Mouse (Mus musculus) erythroblast, adult 5-6 weeks (primary cell): ENCODE data around the gene Dab2ip. TPM values are rescaled to one million over a fixed set of nuclear protein-coding genes. Genes with fewer than 3 reads are reported as not detected.

Experiments used
- ATAC-seq: replicated peaks from 2 replicates; pipeline ENCODE4 v1.8.0; 2016; ENCODE audit warnings: moderate number of reproducible peaks, mild to moderate bottlenecking, moderate TSS enrichment, inconsistent platforms; ENCODE audit not compliant: poor library complexity, low FRiP score, severe bottlenecking
- total RNA-seq, 2 experiments: library from RNA; stranded (forward) in 1 of 2; stranded (reverse) in 1 of 2; fragments of 150-400 nt in 1 of 2; fragments of 200-764, 138-1000 nt in 1 of 2; gene quantifications; 2 replicates each; pipeline versions ENCODE4 v1.2.3 to v1.2.4; 2015 to 2017; ENCODE audit warnings: low replicate concordance in 2 of 2

The Dab2ip gene
- total RNA-seq, 2 experiments from 2014 or later: 0.19 to 2.2 TPM

DNA sequence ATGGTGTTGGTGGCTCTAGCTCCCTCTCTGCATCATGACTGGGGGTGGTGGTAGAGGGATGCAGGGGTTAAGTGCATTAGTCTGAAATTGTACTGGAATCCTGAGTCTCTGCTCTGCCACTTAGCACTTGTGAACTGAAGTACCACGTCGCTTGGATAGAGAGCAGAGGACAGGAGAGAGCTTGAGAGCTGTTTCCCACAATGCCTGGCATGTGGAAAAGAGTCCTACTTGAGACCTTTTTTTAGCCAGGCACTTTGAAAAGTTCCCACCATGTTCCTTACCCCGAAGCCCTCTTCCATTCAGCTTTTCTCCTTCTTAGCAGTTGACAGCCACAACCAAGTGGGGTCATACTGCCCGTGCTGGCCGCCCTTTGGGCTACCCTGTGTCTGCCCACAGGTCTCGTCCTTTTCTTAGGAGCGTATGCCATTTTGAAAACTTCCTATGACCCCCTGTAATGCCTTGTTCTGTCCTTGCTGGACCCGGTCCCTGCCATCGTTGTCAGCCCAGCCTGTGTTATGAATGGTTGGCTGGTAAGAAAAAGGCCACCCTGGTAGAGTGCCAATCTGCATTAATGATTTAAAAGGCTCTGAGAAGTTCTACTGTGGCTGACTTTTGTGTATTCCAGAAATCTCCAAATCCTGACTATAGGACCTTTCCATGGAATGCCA is 34.8 kb downstream of the Dab2ip start:
- no peak for ATAC-seq

DNA sequence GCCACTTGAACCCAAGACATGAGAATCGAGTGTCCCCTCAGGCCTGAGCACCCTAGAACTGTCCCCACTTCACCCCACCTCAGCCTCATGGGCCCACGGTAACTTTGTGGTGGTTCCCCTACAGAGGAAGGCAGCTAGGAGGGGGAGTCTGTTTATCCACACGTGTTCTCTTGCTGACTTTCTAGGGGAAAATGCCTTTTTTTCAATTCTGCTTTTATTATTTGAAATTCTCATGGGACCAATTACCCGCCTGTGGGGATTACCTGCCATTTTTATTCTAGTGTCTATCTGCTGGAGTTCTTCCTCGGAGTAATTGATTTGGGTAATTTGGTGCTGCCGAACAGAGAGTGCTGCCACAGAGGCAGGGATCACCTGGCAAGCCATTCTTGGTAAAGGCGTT is 35.8 kb downstream of the Dab2ip start:
- ATAC-seq: no peak

DNA sequence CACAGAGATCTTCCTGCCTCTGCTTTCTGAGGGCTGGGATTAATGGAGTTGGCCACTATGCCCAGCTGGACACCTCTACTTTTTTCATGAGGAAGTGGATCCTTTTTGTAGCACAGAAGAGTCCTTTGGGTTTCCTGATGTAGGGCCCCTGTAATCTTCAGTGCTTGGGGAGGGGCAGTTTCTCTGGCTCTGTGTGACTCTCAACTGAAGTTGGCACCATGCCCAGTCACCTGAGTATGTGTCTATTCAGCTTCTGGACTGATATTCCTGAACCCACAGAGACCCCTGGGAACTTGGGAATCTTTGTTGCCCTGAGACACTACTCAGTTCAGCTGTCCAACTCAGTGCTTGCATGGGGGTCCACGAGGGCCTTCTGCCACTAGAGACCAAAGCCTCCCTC is 37.0 kb downstream of the Dab2ip start:
- ATAC-seq: no peak

DNA sequence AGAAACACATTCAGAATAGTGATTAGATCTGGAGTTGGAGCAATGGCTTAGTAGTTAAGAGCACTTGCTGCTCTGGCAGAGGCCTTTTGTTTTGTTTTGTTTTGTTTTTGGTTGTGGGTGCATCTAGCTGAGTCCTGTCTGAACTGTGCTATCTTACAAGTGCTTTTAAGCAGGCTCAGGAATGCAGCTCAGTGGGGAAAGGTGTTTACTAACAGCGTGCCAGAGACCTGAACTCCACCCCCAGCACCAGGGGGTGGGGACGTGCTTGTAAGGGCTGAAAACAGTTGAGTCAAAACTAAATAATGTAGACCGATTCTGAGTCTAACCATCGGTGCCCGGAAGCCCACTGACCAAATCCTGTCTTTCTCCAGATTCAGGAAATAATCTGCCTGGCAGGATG is 37.7 kb downstream of the Dab2ip start:
- no peak for ATAC-seq

DNA sequence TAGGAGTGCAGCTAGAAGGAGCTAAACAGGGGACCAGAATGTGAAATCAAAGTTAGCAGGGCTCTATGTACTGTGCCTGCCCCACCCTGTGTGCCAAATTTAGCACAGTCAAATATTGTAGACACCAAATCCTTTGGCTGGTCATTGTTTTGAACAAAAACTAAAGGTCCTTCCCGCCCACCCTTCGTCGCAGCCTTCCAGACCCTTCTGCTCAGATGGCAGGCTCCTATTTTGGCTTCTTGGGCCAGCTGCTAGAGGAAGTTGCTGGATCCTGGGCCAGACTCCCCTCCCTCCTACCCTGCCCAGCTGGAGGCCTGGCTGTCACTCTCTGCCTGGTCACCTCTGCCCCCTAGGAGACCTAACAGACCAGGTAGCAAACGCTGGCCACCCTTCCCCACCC is 38.7 kb downstream of the Dab2ip start:
- no peak for ATAC-seq

DNA sequence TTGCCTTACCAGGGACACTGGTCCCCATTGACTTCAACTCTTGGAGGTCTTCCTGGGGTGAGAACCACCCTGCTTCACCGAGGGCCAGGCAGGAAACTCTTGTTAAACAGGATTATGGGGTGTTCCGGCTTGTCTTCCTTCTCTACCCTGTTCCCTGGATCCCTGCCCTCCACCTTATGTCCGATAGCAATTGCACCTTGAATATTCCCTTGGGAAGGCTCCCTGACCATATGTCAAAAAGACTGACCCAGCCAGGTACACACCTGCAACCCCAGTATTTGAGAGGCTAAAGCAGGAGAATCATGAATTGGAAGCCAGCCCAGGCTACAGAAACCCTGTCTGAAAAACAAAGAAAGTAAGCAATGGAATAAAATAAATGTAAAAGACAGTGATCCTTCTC is 40.8 kb downstream of the Dab2ip start:
- no peak for ATAC-seq

DNA sequence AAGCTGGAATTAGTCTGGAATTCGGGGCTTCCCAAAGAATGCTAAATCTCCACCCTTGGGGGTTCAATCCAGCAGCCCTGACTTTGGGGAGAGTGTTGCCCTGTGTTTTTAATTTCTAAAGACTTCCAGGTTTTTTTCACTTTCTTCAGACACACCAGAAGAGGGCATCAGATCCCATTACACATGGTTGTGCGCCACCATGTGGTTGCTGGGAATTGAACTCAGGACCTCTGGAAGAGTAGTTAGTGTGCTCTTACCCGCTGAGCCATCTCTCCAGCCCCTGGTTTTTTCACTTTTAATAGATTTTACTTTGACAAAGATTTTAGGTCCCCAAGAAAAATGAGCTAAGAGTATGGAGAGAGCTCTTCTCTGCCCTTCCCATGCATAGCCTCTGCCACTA is 43.6 kb downstream of the Dab2ip start:
- ATAC-seq: no peak

DNA sequence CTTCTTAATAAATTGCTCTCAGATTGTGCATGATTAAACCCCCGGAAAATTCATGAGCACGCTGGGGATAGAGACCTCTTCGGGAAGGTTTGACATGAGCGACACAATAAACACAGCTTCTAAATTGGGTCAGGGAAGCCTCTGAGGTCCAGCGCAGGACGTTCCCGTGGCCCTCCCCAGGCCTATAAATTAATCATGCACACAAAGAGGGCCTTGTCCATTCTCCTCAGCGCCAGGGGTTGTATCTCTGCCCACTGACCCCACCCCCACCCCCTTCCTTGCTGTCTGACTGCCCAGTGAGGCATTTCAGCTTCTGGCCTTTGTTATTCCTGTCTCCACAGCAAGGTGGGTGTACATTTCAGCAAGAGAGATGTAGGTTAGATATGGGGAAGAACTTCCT is 49.4 kb downstream of the Dab2ip start:
- no peak for ATAC-seq

DNA sequence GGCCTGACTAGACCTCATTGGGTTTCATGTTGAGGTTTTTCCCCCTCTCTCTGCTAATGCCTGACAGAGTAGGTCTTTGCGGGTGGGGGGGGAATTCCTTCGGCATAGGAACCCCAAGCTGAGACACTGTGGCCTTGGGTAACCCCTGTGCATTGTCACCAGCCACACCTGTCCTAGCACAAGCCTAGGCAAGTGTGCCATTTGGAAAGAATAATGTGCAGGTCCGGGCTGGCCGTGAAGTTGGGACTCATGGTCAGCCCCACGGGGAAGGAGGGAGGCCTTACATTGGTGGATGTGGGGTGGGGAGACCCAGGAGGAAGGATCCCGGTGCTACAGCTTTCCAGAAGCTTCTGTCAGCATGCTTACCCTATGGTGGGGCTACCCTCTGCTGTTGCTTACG is 50.8 kb downstream of the Dab2ip start:
- no peak for ATAC-seq

DNA sequence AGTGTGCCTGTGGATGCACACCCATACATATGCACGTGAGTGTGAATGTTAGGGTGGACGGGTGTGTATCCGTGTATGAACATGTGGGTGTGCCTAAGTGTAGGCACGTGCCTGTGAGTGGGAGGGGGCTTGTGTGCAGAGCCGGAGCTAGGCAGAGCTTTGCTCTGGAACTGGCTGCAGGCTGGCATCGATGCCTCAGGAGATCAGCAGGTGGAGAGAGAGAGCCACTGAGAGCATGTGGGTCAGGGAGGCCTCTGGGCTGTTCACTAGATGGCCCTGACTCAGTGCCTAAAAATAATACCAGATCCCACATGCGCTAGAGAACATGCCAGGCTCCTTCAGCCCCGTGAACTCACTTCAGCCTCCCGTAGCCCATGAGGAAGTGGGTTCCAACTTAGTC is 51.3 kb downstream of the Dab2ip start:
- no peak for ATAC-seq

DNA sequence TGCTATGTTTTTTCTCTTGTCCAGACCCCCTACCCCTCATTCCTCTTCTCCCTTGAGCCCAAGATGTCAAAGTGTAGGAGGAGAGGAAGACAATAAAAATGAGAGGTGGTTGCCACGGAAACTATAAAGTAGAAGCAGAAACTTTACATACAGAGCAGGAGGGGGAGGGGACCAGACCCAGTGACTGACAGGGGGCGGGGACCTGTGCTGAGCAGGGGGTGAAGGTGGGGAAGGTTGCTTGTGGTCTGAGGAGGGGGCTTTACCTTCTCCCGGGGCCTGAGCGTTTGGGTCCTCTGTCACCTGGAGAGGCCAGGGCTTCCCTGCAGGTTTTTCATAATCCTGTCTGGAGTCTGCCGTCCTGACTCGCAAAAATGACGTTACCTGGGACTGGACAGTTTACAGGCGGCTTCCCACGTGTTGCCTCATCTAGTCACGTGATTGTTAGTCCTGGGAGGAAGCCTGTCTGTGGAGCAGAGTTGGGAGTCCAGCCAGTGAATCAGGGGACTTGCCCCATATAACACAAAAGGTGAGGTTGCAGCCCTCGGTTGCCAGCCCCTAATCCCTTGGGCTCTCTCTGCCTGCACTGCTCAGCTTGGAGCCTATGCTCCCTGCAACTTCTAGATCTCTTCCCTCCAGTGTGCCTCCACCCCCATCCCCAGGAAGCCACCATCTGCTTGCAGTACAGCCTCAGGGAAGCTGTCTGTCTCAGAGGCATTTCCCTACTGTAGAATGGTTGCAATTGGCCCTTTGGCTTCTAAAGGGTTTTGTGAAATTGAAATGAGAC is 52.3 kb downstream of the Dab2ip start:
- ATAC-seq: no peak

DNA sequence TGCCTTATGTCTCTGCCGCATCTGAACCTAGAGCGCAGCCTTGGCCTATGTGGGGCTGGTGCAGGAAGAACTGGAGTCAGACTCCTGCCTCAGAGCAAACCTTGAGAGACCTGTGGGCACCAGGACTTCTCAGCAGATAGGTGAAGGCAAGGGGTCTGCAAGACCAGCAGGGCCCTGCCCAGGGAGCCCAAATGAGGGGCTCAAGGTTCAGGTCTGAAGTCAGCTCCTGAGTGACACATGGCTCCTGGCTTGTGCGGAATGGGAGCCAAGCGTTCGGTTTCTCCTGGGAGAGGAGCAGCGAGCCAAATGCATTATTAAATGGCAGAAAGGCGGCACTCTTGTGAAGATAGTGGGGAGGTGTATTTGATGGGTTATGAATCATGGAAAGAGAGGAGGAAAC is 52.9 kb downstream of the Dab2ip start:
- ATAC-seq: no peak

DNA sequence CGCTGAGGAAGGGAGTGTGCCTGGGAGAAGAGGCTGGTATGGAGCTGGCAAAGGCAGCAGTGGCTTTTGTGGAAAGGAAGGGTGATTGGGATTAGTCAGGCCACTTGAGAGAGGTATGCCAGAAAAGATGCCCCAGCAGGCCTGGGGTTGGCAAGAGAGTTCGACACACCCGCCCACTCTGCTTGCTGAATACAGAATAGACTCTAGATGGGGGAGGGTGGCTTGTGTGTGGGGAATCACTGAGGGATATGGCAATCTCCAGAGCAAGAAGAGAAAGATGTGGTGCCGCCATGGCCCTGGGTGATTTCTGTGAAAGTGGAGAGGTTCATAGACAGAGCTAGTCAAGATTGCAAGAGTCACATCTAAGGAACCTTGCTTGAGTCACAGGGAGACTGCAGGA is 53.6 kb downstream of the Dab2ip start:
- no peak for ATAC-seq

DNA sequence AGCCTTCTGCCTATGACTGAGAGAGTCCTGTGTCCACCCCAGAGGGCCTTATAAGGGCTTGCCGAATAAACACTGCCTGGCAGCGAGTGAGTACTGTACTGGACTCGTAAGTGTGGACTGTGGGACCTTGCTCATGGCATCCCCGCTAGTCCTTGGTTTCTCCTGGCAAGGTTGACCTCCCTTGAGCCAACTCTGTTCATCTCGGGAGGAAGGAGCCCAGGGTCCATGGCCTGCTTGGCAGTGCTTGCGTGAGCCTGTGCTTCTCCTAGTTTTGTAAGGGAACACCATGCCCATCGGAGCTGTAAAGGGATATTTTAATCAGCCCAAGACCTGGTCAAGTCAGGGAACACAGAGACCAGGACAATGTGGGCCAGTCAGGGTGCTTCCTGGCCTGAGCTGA is 54.2 kb downstream of the Dab2ip start:
- ATAC-seq: no peak

DNA sequence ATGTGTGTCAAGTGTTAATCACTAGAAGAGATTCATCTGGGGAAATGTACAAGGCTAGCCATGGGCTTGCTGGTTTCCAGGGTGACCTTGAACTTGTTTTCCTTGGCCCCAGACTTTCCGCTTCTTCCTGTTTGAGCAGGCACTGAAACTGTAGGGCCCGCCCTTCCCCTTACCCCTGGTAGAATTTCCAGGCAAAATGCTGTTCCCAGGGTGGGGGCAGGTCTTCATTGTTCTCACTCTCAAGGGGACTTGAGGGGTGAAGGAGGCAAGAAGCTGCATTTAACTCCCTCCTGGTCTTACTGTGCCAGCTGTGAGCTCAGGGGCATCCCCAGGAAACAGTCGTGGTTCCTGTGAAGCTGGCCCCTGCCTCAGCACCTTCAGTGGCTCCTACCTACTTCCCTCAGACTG is 55.9 kb downstream of the Dab2ip start:
- ATAC-seq: no peak

DNA sequence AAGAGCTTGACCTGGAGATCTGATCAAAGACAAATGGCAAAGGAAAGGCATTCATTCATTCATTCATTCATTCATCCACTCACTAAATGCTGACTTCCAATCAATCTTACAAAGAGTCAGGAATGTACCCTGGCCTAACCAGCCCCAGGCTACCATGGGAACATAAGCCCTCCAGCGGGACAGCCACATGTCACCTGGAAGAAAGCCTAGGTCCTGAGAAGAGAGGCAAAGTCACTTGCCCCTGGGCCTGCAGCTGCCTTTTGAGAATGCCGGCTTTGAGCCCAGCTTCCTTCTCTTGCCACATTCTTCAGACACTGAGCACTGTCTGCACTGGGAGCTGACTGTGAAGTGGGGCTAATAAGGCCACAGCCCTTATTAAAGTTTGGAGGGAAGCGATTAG is 56.3 kb downstream of the Dab2ip start:
- no peak for ATAC-seq

DNA sequence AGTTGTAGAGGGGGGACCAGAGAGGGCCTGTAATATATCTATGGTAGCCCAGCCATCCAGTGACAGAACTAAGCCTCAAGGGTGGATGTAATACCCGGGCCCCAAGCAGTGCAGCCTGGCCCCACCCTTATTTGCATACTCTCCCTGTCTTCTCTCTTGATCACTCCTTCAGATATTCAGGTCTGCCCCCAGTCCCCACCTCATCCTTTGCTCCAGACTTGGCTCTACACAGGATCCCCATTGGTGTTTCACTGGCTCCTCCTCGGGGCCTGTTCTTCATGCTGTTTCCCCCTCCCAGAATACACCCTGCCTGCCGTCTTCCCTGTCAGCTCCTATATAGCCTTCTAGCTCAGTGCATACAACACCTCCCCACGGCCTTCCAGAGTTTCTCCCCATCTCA is 57.3 kb downstream of the Dab2ip start:
- ATAC-seq: no peak

DNA sequence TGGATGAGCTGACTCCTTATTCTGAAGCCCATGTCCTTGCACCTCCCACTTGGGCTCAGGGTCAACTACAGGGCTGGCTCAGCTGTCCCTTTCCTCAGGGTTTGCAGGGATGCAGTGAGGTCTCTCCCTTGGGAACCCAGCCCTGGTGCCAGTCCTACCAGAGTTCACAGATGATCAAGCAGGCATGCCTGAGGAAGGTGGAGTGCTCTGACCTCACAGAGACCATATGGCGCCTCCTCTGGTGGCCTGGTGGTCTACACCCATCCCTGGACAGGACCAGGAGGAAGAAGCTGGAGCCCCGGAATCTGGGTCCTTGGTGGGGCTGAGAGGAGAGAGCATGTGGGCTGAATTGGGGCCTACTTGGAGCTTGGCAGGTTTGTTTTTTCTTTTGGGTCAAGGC is 57.9 kb downstream of the Dab2ip start:
- ATAC-seq: no peak

DNA sequence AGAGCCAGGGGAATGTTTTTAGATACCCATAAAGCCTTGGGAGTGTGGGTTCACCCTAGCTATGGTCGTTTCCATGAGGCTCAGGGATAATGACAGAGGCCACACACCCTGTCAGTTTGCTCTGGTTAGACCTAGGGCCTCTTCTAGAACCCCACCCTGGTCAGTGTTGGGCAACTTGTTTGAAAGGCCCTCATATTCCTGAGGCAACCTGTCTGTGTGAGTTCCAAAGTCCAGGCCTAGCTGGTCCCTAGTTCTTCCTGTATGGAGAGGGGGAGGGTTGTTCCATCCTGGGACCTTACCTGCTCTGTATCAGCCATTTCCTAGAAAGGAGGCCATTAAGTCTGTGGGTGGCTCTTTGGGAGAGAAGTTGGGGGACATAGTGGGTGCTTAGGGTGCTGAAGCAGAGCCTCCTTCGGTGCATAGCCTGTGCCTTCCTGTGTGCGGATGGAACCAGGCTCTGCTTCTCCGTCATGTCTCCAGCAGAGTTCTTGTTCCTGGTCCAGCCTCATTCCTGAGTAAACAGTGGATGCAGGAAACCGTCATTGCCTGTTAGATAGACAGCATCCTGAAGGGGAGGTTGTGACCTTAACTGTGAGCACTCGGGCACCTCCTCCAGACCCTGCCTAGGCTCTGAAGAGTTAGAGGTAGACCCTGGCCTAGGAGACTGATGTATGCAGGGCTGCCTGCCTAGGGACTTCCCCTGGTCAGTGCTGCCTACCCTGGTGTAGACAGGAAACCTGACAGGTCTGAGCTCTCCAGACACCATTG is 59.0 kb downstream of the Dab2ip start:
- ATAC-seq: no peak

DNA sequence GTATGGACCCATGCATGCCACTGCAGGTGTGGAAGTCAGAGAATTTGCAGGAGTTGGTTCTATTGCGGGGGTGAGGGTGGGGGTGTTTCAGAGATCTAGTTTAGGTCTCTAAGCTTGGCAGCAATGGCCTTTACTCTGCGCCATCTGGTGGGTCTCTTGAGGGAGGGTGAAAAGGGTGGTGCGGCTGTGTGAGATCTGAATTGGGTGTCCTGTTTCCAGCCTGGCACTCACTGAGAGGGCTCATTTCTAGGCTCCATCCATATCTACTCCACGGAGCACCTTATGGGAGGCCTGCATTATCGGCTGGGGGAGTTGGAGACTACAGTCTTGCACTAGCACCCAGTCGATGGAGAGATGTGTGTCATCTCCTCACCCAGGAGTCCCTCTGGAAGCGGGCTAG is 60.9 kb downstream of the Dab2ip start:
- no peak for ATAC-seq

DNA sequence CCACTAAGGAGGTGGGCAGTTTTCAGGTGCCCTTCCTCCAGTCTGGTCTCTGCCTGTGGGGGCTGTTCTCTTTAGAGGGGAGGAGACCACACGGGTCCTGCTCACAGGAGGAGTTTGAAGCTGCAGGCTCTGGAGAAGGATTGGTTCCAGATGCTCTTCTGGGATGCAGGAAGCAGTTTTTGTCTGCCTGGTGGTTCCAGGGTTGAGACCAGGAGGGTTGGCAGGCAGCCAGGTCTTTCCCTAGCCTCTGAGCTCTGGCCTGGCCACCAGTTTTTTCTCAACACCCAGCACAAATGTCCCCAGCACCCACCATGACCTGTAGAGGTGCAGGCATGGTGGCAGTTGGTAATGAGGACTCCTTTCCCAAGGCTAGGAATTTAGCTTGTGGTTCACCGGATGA is 61.5 kb downstream of the Dab2ip start:
- no peak for ATAC-seq
